Mouse (Mus musculus) testis, adult 2 months (tissue): ENCODE measurements around the gene Fam89a.

Source experiments
- CTCF ChIP-seq: fragments of 200-500 bp; IDR thresholded peaks from 2 replicates; pipeline ENCODE4 v1.5.1; 2012; ENCODE audit warnings: low read depth, mild to moderate bottlenecking, inconsistent platforms, low read length, moderate library complexity; ENCODE audit not compliant: control insufficient read depth, insufficient read depth, insufficient replicate concordance
- POLR2A ChIP-seq: fragments of 200-500 bp; IDR thresholded peaks from 2 replicates; pipeline ENCODE4 v1.6.1; 2012; ENCODE audit warnings: low read depth, mild to moderate bottlenecking, inconsistent platforms, low read length, moderate library complexity; ENCODE audit not compliant: control insufficient read depth

DNA sequence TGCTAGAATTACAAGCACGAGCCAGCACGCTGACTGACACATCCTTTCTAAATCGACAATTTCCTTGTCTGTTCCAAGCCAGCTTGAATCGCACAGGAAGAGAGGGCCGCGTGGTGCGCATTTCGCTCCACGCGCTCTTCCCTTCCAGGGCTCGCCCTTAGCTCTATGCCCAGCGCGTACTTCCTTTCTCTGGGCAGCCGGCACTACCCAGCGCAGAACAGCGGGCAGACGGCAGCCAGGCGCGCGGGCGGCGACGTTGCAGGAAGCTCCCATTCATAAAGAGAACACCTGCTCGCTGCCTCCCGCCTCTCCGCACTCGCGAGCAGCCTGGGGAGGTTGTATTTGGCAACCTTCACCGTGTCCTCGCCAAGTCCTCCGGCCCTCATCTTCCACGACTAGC lies 40.6 kb upstream of the Fam89a start:
- TF ChIP-seq POLR2A (no peak), CTCF (no peak)
